Mouse (Mus musculus) thymus, postnatal 10 days (tissue): ENCODE measurements around the gene Notch1.

Experiments used
- DNase-seq, 2 experiments: peaks; one replicate each; pipeline ENCODE4 v3.0.0; 2021; ENCODE audit warnings: low spot score in 2 of 2

Notch1 gene

GRCm38 (mm10) chr2:26531829-26532228, 15.4 kb upstream of the Notch1 start:
- no peak for DNase-seq

- no peak for DNase-seq
Measured at GRCm38 (mm10) chr2:26529881-26530280, 13.4 kb upstream of the Notch1 start.

- no peak for DNase-seq
Measured at GRCm38 (mm10) chr2:26529221-26529805, 12.8 kb upstream of the Notch1 start.

GRCm38 (mm10) chr2:26526443-26527257, 10.2 kb upstream of the Notch1 start:
- no peak for DNase-seq

GRCm38 (mm10) chr2:26525355-26526018, 9.0 kb upstream of the Notch1 start:
- DNase-seq, result no peak

GRCm38 (mm10) chr2:26522327-26522726, 5.9 kb upstream of the Notch1 start:
- no peak for DNase-seq

GRCm38 (mm10) chr2:26519753-26520152, 3.3 kb upstream of the Notch1 start:
- no peak for DNase-seq

GRCm38 (mm10) chr2:26516987-26517386, 524 bp upstream of the Notch1 start:
- DNase-seq, result no peak

GRCm38 (mm10) chr2:26515335-26515734, 1.1 kb downstream of the Notch1 start:
- no peak for DNase-seq

- DNase-seq, result peak; percentile 75 to 85
Measured at GRCm38 (mm10) chr2:26513105-26513745, 3.2 kb downstream of the Notch1 start.

- DNase-seq, result no peak
Measured at GRCm38 (mm10) chr2:26508661-26509060, 7.8 kb downstream of the Notch1 start.

GRCm38 (mm10) chr2:26507961-26508391, 8.5 kb downstream of the Notch1 start:
- no peak for DNase-seq

- DNase-seq, result peak; percentile 63 to 64
Measured at GRCm38 (mm10) chr2:26507481-26507886, 9.0 kb downstream of the Notch1 start.

- no peak for DNase-seq
Measured at GRCm38 (mm10) chr2:26506746-26507280, 9.7 kb downstream of the Notch1 start.

GRCm38 (mm10) chr2:26504772-26505480, 11.5 kb downstream of the Notch1 start:
- DNase-seq, result no peak

- DNase-seq, result peak; percentile 85 to 90
Measured at GRCm38 (mm10) chr2:26503661-26504575, 12.5 kb downstream of the Notch1 start.

- DNase-seq, result peak; percentile 48 to 54
Measured at GRCm38 (mm10) chr2:26502863-26503631, 13.4 kb downstream of the Notch1 start.

GRCm38 (mm10) chr2:26502299-26502862, 14.1 kb downstream of the Notch1 start:
- DNase-seq, result peak; percentile 53 to 56

GRCm38 (mm10) chr2:26501651-26502141, 14.8 kb downstream of the Notch1 start:
- DNase-seq, result no peak
